In the genomic region with DNA sequence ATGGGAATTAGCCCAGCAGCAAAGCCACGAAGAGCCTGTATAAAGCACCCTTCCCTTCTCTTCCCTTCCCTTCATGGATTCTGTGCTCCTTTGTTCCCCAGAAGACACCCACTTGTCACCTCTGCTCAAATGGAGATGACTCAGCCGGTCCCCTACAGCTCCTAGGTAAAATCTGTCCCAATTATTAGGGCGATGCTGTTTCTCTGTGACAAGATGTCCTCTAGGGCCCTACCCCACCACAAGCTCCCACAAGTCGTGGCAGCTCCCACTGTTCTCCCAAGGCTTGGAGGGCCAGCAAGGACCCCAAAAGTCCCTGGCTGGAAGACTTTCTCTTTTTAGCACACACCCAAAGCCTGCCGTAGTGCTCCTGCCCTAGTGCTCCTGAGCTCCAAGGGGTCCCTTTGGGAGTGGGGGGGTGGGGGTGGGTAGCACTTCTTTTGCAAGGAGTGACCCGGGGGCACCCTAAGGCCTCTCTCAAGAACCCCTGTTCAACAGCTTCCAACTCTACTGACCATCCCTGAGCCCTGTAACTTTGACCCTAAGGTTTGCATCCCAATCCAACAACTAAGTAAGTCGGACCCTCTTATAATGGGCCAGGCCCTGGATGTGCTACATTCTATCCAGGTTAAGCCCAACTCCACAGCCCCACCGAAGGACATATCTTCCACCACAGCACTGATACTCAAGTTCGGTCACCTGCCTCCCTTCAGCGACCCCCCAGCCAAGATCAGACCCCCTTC, we compare ENCODE assay signal across 7 mouse cellular contexts. TPM values are rescaled to one million over a fixed set of nuclear protein-coding genes. Genes with fewer than 3 reads are reported as not detected.
DNase-seq lines count a peak whose midpoint lies in the region; ATAC-seq lines count a peak whose summit lies in the region.

No protein-coding gene starts in this region.

- no peaks in the 10 kb centered on the region for H3K27me3 ChIP-seq in neural tube, embryonic 11.5 days (ENCODE audit: control insufficient read depth, insufficient read depth, low read length)
- H3K27me3 ChIP-seq in embryonic facial prominence, embryonic 10.5 days (replicated peaks; ENCODE audit: low read depth, poor library complexity, severe bottlenecking), result no peaks in the 10 kb centered on the region
- no peaks in the 10 kb centered on the region for H3K27me3 ChIP-seq in hindbrain, embryonic 16.5 days (replicated peaks; ENCODE audit: control insufficient read depth, insufficient read depth, low read length)
- no peaks in the 10 kb centered on the region for H3K27me3 ChIP-seq in midbrain, embryonic 16.5 days (ENCODE audit: control insufficient read depth, insufficient read depth, low read depth, low read length)

- no peak overlapping the region for H3K27ac ChIP-seq in neural tube, embryonic 11.5 days (ENCODE audit: low read depth, low read length)
- H3K27ac ChIP-seq in embryonic facial prominence, embryonic 10.5 days (replicated peaks), result peak overlapping the region; percentile 93
- H3K27ac ChIP-seq in hindbrain, embryonic 16.5 days (ENCODE audit: low read depth, low read length), result peak overlapping the region; percentile 84
- peak overlapping the region; percentile 77 for H3K27ac ChIP-seq in midbrain, embryonic 16.5 days (ENCODE audit: low read length)

- peak; percentile 26; the same call in 1 of the 2 replicates for ATAC-seq in neural tube, embryonic 11.5 days (ENCODE audit: insufficient read depth, low FRiP score, low TSS enrichment)
- ATAC-seq in hindbrain, embryonic 16.5 days, result peak; percentile 65
- peak; percentile 65 for ATAC-seq in midbrain, embryonic 16.5 days

- H3K4me2 ChIP-seq in neural tube, embryonic 11.5 days (ENCODE audit: low read depth), result peak overlapping the region; percentile 80
- H3K4me2 ChIP-seq in hindbrain, embryonic 16.5 days (ENCODE audit: low read length), result peak overlapping the region; percentile 87
- peak overlapping the region; percentile 73 for H3K4me2 ChIP-seq in midbrain, embryonic 16.5 days (ENCODE audit: low read length)

- H3K4me3 ChIP-seq in neural tube, embryonic 11.5 days (ENCODE audit: low read depth, low read length), result peak overlapping the region; percentile 91
- H3K4me3 ChIP-seq in embryonic facial prominence, embryonic 10.5 days, result peak overlapping the region; percentile 91
- H3K4me3 ChIP-seq in hindbrain, embryonic 16.5 days (ENCODE audit: low read length), result peak overlapping the region; percentile 93
- peak overlapping the region; percentile 92 for H3K4me3 ChIP-seq in midbrain, embryonic 16.5 days (ENCODE audit: low read depth, low read length)

- H3K4me1 ChIP-seq in neural tube, embryonic 11.5 days (ENCODE audit: control insufficient read depth, insufficient read depth, low read length), result peaks cover 12% of the 10 kb centered on the region
- peaks cover 44% of the 10 kb centered on the region for H3K4me1 ChIP-seq in embryonic facial prominence, embryonic 10.5 days
- peaks cover 27% of the 10 kb centered on the region for H3K4me1 ChIP-seq in hindbrain, embryonic 16.5 days (ENCODE audit: control insufficient read depth, insufficient read depth, low read depth, low read length)
- peaks cover 24% of the 10 kb centered on the region for H3K4me1 ChIP-seq in midbrain, embryonic 16.5 days (ENCODE audit: control insufficient read depth, insufficient read depth, low read length)

- 23% methylated on average over 10 of the region's 10 CpGs for WGBS in neural tube, embryonic 11.5 days
- 36% methylated on average over 10 of the region's 10 CpGs for WGBS in embryonic facial prominence, embryonic 10.5 days
- WGBS in hindbrain, embryonic 16.5 days, result 21% methylated on average over 10 of the region's 10 CpGs
- WGBS in midbrain, embryonic 16.5 days, result 26% methylated on average over 10 of the region's 10 CpGs

- H3K9ac ChIP-seq in neural tube, embryonic 11.5 days (ENCODE audit: low read length), result peak overlapping the region; percentile 77
- peak overlapping the region; percentile 96 for H3K9ac ChIP-seq in hindbrain, embryonic 16.5 days (ENCODE audit: low read depth, low read length)
- peak overlapping the region; percentile 97 for H3K9ac ChIP-seq in midbrain, embryonic 16.5 days (ENCODE audit: low read depth, low read length)

- no peaks in the 10 kb centered on the region for H3K36me3 ChIP-seq in neural tube, embryonic 11.5 days (ENCODE audit: control insufficient read depth, insufficient read depth, low read length)
- H3K36me3 ChIP-seq in embryonic facial prominence, embryonic 10.5 days (replicated peaks), result peaks cover 29% of the 10 kb centered on the region
- H3K36me3 ChIP-seq in hindbrain, embryonic 16.5 days (ENCODE audit: control insufficient read depth, insufficient read depth, low read length), result no peaks in the 10 kb centered on the region
- no peaks in the 10 kb centered on the region; the same call in 1 of the 2 replicates for H3K36me3 ChIP-seq in midbrain, embryonic 16.5 days (ENCODE audit: control insufficient read depth, insufficient read depth, low read length)

- H3K9me3 ChIP-seq in neural tube, embryonic 11.5 days (ENCODE audit: control insufficient read depth, low read length), result no peaks in the 10 kb centered on the region
- H3K9me3 ChIP-seq in embryonic facial prominence, embryonic 10.5 days, result no peaks in the 10 kb centered on the region
- H3K9me3 ChIP-seq in hindbrain, embryonic 16.5 days (ENCODE audit: control insufficient read depth, low read length), result no peaks in the 10 kb centered on the region
- no peaks in the 10 kb centered on the region for H3K9me3 ChIP-seq in midbrain, embryonic 16.5 days (replicated peaks; ENCODE audit: control insufficient read depth, low read length, poor library complexity, severe bottlenecking)

- peak; percentile 48 for DNase-seq in neural tube, embryonic 11.5 days (ENCODE audit: low spot score)
- no peak for DNase-seq in neural tube, embryonic 10.5 days (ENCODE audit: extremely low spot score, low spot score)
- DNase-seq in embryonic facial prominence, embryonic 10.5 days (ENCODE audit: low spot score), result no peak
- no peak for DNase-seq in ovary, postnatal 36 days (ENCODE audit: low spot score)
- DNase-seq in ovary, postnatal 14 days (ENCODE audit: low spot score), result no peak

RNA-seq across cellular contexts. Expression of gene Txnrd2, which starts 0.5 kb away (rescaled TPM):
- 20.4 TPM in 2 replicates for polyA plus RNA-seq in neural tube, embryonic 11.5 days (2014; fragmentation: Nextera tagmentation; extraction: Ambion mirVana)
- polyA plus RNA-seq in embryonic facial prominence, embryonic 10.5 days (2016; fragmentation: Nextera tagmentation; extraction: Ambion mirVana), result 27.9 and 32.3 TPM in 2 replicates
- polyA plus RNA-seq in hindbrain, embryonic 16.5 days (2015; fragmentation: Nextera tagmentation; extraction: Ambion mirVana), result 37.5 and 40.6 TPM in 2 replicates
- polyA plus RNA-seq in midbrain, embryonic 16.5 days (2015; fragmentation: Nextera tagmentation; extraction: Ambion mirVana), result 36.6 and 37.0 TPM in 2 replicates

RNA-seq across cellular contexts. Expression of gene Comt, which starts 1.0 kb away (rescaled TPM):
- polyA plus RNA-seq in neural tube, embryonic 11.5 days (2014; fragmentation: Nextera tagmentation; extraction: Ambion mirVana), result 60.8 and 64.0 TPM in 2 replicates
- 56.2 and 58.4 TPM in 2 replicates for polyA plus RNA-seq in embryonic facial prominence, embryonic 10.5 days (2016; fragmentation: Nextera tagmentation; extraction: Ambion mirVana)
- 119 and 123 TPM in 2 replicates for polyA plus RNA-seq in hindbrain, embryonic 16.5 days (2015; fragmentation: Nextera tagmentation; extraction: Ambion mirVana)
- polyA plus RNA-seq in midbrain, embryonic 16.5 days (2015; fragmentation: Nextera tagmentation; extraction: Ambion mirVana), result 96.6 and 112 TPM in 2 replicates
